ENCODE assay signal across 20 mouse cellular contexts in the genomic region with DNA sequence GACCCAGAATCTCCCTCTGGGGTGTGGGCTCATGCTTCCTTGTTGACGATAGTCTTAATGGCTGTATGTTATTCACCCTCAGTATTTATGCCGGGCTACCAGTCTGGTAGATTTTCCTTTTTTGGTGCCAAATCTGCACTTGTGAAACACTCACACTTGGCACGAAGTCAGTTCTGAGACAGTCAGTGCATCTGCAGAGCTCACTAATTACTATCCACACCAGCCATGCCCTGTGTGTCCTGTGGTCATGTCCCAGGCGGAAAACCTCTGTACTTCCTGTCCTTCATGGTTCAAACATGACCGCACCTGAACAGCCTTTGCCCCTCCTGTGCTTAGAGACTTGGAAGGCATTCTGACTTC. TPM values are rescaled to one million over a fixed set of nuclear protein-coding genes. Genes with fewer than 3 reads are reported as not detected.
DNase-seq lines count a peak whose midpoint lies in the region; TF ChIP-seq lines count a peak whose summit lies in the region.
"Had no signal": no experiment of that assay in that cellular context is flagged by ENCODE, and none has a peak within 500 bp of the region (broad histone marks: within the 10 kb centered on the region; RNA-seq: fewer than 3 reads in every experiment).

No protein-coding gene starts in this region.

- peak overlapping the region; percentile 36; the same call in 1 of the 2 replicates for H3K27ac ChIP-seq in layer of hippocampus, adult 2 months
- peak overlapping the region; percentile 58; the same call in 1 of the 2 replicates for H3K27ac ChIP-seq in olfactory bulb, adult 2 months (ENCODE audit: insufficient read depth, low read depth, low read length)
- H3K27ac ChIP-seq: embryonic facial prominence, embryonic 10.5 days; forebrain, embryonic 15.5 days; heart, embryonic 10.5 days; hindbrain, embryonic 12.5 days had no signal

- no peak for TF ChIP-seq POLR2A in olfactory bulb, adult 2 months (IDR thresholded peaks at IDR 0.05; ENCODE audit: insufficient read depth, low read depth, low read length)

- no peak for TF ChIP-seq CTCF in layer of hippocampus, adult 2 months (conservative IDR thresholded peaks at IDR 0.05)
- TF ChIP-seq CTCF in olfactory bulb, adult 2 months (IDR thresholded peaks at IDR 0.05; ENCODE audit: insufficient read depth, low read depth, low read length) = no peak

- peak; percentile 56 for DNase-seq in cerebellum, adult 9-11 months
- no peak for DNase-seq in cerebellum, postnatal 14 days
- DNase-seq in layer of hippocampus, adult 2 months (ENCODE audit: low spot score in 2 of 2) = no peak
- DNase-seq in layer of hippocampus, adult 11-12 months (ENCODE audit: low spot score) = no peak
- peak; percentile 63 for DNase-seq in brain, adult 2 months (ENCODE audit: low read depth, low spot score)
- DNase-seq: adrenal gland, postnatal 14 days; cerebellum, adult 11-12 months; cerebellum, postnatal 36 days; gastrocnemius, postnatal 36 days; heart, adult 18-20 months; heart, postnatal 10 days; heart, postnatal 4 days had no signal

- WGBS in olfactory bulb, adult 2 months = 39% methylated on average over 5 of the region's 5 CpGs

- H3K4me3 ChIP-seq in layer of hippocampus, adult 2 months = no peak overlapping the region
- no peak overlapping the region for H3K4me3 ChIP-seq in olfactory bulb, adult 2 months (ENCODE audit: insufficient read depth, low read depth, low read length)
- H3K4me3 ChIP-seq: embryonic facial prominence, embryonic 10.5 days; forebrain, embryonic 15.5 days; heart, embryonic 10.5 days; hindbrain, embryonic 12.5 days had no signal

- H3K4me1 ChIP-seq in olfactory bulb, adult 2 months (ENCODE audit: control insufficient read depth, insufficient read depth, low read length) = peaks cover 27% of the 10 kb centered on the region
- H3K4me1 ChIP-seq: embryonic facial prominence, embryonic 10.5 days had no signal

RNA-seq across cellular contexts. Expression of a gene that starts 23.6 kb away (rescaled TPM):
- total RNA-seq in layer of hippocampus, adult 2 months (2021) = 100 to 1,000 TPM; 285 to 321 TPM
- 339 and 468 TPM in 2 replicates for polyA plus RNA-seq in olfactory bulb, adult 2 months (2012; ENCODE audit: insufficient read depth, insufficient read length, low replicate concordance, missing spikeins)
- total RNA-seq: CH12.LX had no signal
- polyA plus RNA-seq: activated CD4-positive, CD25-positive, alpha-beta regulatory T cell, adult 4 months; inflammation-experienced regulatory T-cells, adult 6 months had no signal

Comparison
In these comparisons a context has a peak if more than half of its experiments do, and no peak if none do; other contexts are left out.
1. DNase-seq: peak in cerebellum, adult 9-11 months (single experiment) and brain, adult 2 months (single experiment); none in cerebellum, postnatal 14 days (0 of 2), layer of hippocampus, adult 2 months (0 of 2) and layer of hippocampus, adult 11-12 months (single experiment).